Mouse (Mus musculus) layer of hippocampus, postnatal 25 days (tissue): ENCODE data around the gene Ccn1. TPM values are rescaled to one million over a fixed set of nuclear protein-coding genes. Genes with fewer than 3 reads are reported as not detected.

Experiments
- DNase-seq, 2 experiments: peaks; one replicate each; pipeline ENCODE4 v3.0.0; 2022; ENCODE audit warnings: mixed read lengths in 2 of 2, low spot score in 1 of 2; ENCODE audit errors: extremely low spot score in 1 of 2
- total RNA-seq, 2 experiments: library from RNA; stranded (reverse); gene quantifications; 2 replicates each; pipeline ENCODE4 v1.2.3; 2021

Ccn1 gene
- 1 to 10 TPM; 4.7 to 5.0 TPM for total RNA-seq

DNA sequence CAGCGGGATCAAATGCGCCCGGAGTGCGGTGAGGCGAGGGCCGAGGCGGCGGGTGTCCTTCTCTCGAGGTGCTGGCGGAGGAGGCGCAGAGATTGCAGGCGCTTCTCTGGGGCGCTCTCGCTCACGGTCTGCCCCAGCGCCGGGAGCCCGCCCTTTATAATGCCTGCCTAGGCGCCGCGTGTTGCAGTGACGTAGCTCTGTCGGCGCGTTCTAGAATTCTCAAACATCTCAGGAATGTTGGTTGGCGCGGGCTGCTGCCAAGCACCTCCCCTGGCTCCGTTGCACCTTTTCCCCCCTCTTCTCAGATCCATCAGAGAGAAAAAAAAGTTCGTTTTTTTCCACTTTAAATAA, at the start of gene Ccn1:
Gene Ccn1, minus strand, starts transcription at position 130 of the 351 bp plus-strand sequence.
- DNase-seq: peak in 1 of 2 experiments; percentile 42

DNA sequence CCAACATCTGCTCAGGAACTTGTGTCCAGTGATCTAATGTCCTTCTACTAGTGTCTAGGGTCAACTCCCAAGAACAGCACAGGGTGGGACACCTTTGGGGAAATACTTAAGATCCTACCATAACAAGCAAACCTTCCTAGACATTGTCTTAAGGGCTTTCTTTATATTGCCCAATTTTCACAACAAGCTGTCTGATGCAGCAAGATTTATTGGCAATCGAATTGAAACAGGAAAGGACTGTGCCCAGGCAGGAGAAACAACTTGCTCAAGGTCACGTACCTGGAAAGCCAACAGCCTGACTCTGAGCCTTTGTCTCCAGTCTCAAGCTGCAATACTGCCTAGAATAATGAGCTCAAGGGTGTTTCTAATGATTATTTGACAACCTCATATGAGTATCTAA, 43.6 kb upstream of the Ccn1 start:
- no peak for DNase-seq

- no peak for DNase-seq
Observed at GRCm38 (mm10) chr3:145692037-145692436, 42.3 kb upstream of the Ccn1 start.

- DNase-seq: no peak
Observed at GRCm38 (mm10) chr3:145691415-145691814, 41.6 kb upstream of the Ccn1 start.

GRCm38 (mm10) chr3:145689271-145689670, 39.5 kb upstream of the Ccn1 start:
- DNase-seq: no peak

- no peak for DNase-seq
Observed at GRCm38 (mm10) chr3:145687836-145688235, 38.1 kb upstream of the Ccn1 start.

DNA sequence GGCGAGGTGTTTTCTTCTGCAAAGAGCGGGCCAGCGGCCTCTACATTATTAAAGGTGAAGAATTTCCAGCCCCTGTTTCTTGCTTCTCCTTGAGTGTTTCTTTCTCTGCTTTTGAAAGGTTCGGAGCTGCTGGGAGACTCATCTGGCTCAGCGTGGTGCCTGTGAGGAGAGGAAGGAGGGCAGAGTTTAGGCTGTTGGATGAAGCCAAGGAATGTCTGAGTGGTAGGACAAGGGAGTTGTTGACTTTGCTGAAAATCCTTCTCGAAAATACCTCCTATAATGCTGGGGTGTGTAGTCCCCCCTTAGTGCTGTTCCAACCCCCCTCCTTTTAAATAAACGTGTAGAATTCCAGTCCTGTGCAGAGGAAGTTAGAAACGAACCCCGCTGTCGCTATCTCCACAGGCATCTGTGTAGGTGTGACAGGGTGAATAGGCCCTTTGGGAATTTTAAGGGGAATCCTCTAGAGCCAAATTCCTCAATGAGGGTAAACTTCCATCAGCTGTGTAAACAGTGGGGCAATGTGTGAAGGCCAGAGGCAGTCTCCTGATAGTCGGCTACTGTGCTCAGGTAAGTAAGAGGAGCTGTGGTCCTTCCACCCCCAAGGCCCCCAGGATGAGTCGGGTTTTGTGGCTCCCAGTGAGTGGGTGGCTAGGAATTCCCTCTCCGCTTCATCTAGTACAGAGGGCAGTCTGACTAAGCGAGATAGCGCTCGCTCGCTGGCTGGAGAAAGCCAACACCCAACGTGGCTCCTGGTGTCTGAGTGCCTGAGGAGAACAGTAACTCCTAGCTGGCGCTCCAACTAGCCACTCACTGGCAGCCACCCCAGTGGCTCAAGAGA, 35.0 kb upstream of the Ccn1 start:
- DNase-seq: no peak

GRCm38 (mm10) chr3:145684201-145684600, 34.4 kb upstream of the Ccn1 start:
- no peak for DNase-seq

DNA sequence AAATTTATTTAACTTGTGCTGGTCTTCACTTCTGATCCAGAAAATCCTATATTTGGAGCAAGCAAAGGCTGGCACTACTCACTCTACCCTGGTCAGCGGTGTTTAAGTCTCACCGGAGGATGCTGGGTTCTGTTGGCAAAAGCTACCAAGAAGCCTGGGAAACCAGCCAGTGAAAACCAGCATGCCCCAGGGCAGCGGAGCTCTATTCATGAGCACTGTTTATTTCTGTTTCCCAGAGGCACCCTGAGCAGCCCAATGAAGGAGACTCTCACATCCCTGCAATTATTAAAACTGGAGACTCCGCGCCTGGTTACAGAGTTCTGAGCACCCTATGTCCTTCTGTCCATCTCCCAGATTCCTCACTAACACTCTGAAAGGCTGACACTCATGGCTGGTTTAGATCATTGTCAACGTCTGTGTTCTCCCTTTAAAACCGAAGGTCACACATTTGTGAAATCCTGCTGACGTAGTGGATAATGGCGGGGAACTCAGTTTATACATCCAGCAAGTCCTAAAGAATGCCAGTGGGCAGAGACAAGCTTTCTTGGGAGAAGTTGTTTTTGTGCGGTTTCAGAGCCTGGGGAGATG, 31.7 kb upstream of the Ccn1 start:
- DNase-seq: peak in 1 of 2 experiments; percentile 32

- no peak for DNase-seq
Observed at GRCm38 (mm10) chr3:145680686-145681085, 30.9 kb upstream of the Ccn1 start.

DNA sequence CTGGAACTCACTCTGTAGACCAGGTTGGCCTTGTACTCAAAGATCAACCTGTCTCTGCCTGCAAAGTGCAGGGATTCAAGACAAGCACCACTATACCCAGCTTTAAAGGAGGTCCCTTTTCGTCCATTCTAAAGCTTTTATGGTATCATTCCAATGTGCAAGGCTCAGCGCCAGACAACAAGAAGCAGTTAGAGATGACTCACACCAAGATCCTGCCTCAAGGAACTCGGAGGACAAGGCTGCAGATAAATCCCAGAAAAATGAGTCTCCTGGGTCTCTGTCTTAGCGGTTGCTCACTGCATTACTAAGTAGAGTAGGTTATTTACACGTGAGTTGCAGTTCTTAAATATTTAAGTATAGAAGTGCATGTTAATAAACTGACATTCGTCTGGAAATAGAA, 26.4 kb upstream of the Ccn1 start:
- no peak for DNase-seq

GRCm38 (mm10) chr3:145674815-145675214, 25.0 kb upstream of the Ccn1 start:
- DNase-seq: no peak

- DNase-seq: no peak
Observed at GRCm38 (mm10) chr3:145666383-145666782, 16.6 kb upstream of the Ccn1 start.

DNA sequence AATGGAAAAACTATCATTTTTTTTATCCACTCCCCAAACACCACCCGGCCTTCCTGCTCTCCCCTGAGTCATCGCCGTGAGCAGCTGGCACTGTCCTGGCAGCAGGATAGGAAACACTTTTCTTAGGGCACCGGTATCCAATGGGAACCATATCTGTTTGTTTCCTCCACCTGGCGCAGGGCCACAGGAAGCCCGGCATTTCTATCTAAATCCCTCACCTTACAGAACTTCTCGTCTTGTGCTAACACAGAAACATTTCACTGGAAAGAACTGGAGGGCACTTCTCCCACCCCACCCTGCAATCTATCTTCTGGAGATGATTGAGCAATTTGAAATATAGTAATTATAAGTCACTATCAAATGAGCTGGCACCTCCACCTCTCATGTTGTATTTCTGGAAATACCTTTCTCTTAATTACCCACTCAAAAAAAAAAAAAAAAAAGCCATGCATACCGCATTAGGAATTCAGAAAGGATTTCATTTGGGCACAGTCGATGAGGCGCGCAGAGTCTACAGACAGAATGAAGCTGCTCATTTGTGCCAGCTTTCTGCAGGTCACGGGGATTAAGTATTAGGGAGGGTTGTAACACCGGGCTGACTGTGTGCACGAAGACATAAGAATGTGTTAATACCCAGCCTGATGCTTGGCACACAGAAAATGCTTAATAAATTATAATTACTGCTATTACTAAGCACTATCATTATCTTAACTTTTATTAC, 7.4 kb upstream of the Ccn1 start:
- no peak for DNase-seq

DNA sequence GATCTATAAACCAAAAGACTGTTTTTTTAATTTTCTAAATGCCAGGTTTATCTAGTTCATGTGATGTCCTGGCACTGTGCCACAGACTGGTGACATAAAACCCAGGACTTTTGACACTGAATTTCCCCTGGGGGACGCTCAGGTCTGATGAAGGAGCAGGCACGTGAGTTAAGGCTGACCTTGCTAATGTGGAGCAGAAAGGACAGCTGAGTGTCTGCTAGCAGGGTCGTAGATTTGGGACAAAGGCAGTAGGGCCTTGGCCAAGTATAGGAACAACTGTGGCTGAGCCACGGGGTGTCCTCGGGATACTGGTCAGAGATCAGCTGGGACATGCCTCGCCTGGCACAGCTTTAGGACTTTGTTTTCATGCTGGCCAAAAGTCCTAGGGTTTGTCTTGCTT, 5.2 kb upstream of the Ccn1 start:
- DNase-seq: no peak

DNA sequence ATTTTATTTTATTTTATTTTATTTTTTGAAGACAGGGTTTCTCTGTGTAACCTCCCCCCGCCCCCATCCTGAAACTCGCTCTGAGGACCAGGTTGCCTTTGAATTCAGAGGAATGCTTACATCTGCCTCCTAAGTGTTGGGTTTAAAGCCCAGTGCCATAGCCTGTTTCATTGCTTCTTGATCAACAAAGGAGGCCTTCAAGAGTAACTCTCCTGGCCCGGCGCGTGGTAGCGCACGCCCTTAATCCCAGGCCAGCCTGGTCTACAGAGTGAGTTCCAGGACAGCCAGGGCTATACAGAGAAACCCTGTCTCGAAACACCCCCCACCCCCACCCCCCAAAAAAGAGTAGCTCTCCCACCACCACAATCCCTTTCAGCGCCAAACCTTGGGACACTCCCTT, 4.2 kb upstream of the Ccn1 start:
- DNase-seq: no peak

GRCm38 (mm10) chr3:145653191-145653940, 3.6 kb upstream of the Ccn1 start:
- no peak for DNase-seq

GRCm38 (mm10) chr3:145652322-145653131, 2.7 kb upstream of the Ccn1 start:
- DNase-seq: no peak

GRCm38 (mm10) chr3:145651978-145652321, 2.2 kb upstream of the Ccn1 start:
- DNase-seq: no peak
